Mouse (Mus musculus) common myeloid progenitor, adult 5-6 weeks (primary cell): ENCODE data around the gene Fndc3b. TPM values are rescaled to one million over a fixed set of nuclear protein-coding genes. Genes with fewer than 3 reads are reported as not detected.

Experiments
- ATAC-seq: replicated peaks from 2 replicates; pipeline ENCODE4 v1.8.0; 2016; ENCODE audit warnings: low read depth, mild to moderate bottlenecking, moderate TSS enrichment, inconsistent platforms; ENCODE audit not compliant: poor library complexity, severe bottlenecking
- total RNA-seq: library from RNA; stranded (forward); fragments of 200-1000, 187-1606 nt; gene quantifications from 2 replicates; pipeline ENCODE4 v1.2.3, GENCODE M21; 2017

The Fndc3b gene
- total RNA-seq, 1 experiment from 2014 or later = 9.0 TPM

DNA sequence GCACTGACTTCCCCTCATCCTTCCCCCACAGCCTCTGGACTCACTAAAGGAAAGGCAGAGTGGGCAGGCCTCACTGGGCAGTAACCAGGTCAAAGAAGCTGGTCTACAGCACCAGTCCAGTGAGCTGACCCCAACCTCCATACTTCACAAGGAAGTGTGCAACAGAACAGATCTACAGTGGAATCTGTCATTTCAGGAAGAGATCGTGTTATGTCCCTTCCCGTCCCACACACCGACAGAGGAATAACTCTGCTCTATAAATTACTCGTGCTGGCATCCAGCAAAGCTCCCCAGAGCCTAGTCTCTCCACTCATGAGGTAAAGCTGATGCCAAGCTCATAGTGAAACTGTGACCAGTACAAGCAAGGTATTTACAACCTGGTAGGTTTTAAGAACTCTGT, 27.7 kb downstream of the Fndc3b start:
- no peak for ATAC-seq

DNA sequence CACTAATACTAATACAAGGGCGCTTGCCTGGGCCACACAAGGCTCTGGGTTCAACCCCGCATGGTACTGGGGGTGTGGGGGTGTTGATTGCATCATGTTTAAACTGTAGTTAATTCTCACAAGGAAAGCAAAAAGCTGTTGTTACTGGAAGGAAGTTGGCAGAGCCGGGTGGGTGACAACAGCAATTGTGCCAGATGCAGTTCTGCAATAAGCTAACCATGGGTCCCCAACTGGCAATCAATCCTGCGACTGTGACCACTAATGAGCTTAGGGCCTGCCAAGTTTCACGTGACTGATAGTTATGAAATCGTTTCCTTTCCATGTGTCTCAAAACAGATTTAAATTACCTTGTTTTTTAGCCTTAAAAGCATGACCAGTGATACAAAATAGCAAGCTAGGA, 33.5 kb downstream of the Fndc3b start:
- ATAC-seq = peak; percentile 97

DNA sequence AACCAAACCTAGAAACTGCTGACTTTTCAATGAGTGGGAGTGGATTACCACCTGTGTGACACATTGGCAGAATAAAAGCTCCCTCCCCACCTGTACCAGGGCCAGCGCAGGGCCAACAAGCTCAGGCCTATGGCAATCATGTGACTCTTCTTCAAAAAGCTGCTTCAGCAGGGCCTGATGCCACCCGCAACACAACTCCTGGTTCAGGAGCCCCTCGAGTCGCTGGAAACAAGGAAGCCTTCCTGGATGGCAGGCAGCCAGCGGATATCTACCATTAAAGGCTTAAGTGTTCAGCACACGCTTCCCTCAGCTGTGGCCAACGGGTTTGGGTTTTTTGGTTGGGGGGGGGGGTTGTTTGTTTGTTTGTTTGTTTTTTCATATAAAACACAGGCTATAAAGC, 37.4 kb downstream of the Fndc3b start:
- no peak for ATAC-seq

- ATAC-seq = no peak
Observed at GRCm38 (mm10) chr3:27670416-27670815, 40.7 kb downstream of the Fndc3b start.

DNA sequence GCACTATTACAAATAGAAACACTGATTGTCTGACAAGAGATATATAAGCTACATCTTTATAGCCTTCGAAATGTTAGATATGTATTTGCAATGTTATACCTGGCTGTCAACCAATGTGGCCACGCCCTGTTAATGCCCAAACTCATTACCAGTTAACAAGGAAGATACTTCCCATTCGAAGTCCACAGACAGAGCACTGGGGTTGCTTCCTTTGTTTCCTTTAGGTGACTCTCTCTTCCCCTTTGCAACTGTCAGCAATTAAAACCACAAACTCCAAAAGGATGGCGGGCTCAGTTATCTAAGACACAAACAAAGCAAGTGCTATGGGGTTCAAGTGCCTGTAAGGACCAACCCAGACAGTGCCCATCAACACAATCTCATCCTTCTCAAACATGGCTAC, 43.8 kb downstream of the Fndc3b start:
- peak; percentile 48 for ATAC-seq

DNA sequence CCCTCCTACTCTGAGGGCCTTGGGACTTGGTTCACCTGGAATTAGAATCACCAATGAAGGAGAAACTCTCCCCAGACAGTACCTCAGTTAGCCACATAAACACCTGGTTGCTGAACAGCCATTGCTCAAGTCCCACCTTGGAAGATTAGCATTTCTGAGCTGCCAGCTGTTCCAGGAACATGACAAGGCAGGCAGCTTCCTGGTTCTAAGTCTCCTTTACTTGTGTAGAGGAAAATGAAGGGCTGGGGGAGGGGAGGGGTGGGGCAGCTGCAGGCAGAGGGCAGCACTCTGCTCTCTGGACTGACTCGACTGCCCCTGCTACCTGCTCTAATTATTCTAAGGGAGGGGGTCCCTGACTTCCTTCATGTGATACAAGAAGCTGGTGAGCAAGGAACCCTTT, 45.8 kb downstream of the Fndc3b start:
- ATAC-seq = no peak

GRCm38 (mm10) chr3:27663221-27663620, 47.9 kb downstream of the Fndc3b start:
- ATAC-seq = no peak

DNA sequence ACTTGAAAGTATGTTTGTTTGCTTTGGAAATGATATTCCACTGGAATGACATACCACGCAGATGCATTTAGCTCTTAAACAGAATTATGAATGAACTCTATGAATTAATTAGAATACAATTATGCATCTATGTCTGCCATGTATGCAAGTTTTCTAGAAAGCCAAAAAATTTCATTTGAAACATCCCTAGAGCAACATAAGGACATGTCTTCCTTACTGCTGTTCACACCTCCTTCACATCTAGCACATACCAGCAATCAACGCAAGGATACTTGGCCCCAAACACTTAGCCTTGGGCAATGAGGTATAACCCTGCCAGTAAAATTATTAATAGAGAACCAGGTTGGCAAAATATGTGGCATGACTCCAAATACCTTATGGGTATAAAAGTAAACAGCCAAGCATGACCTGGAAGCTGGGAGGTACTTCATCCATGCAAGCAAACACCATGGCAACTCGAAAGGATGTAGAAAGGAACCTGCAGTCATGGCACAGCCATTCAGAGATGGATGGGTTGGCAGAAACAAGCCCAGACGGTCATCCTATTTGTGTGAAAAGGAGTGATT, 52.8 kb downstream of the Fndc3b start:
- ATAC-seq = no peak

GRCm38 (mm10) chr3:27656764-27657390, 54.2 kb downstream of the Fndc3b start:
- peak; percentile 96 for ATAC-seq

GRCm38 (mm10) chr3:27655673-27656072, 55.4 kb downstream of the Fndc3b start:
- ATAC-seq = no peak

DNA sequence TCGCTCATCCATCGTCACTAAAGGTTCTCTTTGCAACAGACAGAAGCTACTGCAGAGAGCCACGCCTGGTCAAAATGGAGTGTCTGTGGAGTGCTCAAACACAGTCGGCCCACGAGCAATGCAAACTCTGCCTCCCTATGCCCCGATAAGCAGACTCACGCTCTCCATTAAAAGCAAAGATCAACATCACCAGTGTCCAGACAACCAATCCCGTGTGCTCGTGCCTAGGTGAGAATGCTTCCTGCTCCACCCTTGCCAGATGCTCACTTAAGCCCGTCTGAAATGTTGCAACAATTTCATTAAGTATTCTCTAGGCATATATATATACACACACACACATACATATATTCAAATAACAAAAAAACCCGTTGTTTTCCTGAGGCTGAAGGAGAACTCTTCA, 56.1 kb downstream of the Fndc3b start:
- no peak for ATAC-seq

- ATAC-seq = peak; percentile 23; the same call in 1 of the 2 replicates
Observed at GRCm38 (mm10) chr3:27652451-27653011, 58.6 kb downstream of the Fndc3b start.

DNA sequence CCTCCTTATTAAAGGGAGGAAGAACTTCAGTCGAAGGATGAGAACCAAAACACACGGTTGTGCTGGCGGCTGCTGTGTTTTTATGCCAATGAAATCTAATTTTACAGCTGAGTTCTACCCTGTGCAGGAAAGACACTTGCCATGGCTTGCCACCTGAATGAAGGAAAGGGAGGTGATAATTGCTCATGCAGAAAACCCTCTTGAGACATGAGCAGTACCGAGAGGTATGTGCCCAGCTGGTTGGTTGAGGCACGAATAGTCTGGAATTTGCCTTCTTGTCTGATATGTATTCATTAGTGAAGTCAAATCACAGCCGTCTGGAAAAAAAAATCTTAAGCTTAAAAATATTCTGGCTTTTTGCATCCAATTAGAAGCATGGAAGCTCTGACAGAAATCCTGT, 59.4 kb downstream of the Fndc3b start:
- no peak for ATAC-seq

GRCm38 (mm10) chr3:27650083-27650482, 61.0 kb downstream of the Fndc3b start:
- ATAC-seq = peak; percentile 62

DNA sequence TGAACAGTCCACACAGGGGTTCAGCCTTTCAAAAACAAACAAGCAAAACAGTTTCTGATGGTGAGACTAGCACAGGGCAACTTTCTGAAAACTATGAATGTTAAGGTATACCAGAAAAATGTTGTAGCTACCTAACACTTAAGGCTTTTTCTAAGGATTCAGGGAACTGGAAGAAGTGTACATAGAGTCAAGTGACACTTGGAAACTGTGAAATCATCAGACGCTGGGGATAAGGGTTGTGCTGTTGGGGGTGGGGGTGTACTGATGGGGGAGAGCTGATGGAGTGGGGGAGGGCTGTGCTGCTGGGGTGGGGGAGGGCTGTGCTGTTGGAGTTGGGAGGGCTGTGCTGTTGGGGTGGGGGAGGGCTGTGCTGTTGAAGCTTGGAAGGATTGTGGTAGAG, 61.8 kb downstream of the Fndc3b start:
- ATAC-seq = no peak

DNA sequence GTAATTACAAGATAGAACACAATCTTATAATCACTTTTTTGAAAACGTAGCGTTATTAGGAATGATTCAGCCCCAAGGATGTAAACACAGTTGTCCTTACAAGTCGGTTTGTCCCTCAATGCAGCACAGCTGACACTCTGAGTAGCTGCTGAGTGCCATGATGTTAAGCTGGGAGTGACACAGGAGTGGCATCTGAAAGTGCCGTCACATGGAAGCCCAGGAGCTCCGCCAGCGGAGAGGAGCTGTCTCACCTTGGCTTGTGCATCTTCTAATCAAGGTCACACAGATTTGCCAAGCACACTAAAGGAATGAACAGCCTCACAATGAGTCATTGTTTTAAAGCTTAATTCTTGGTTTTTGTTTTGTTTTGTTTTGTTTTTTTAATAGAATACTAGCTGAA, 68.7 kb downstream of the Fndc3b start:
- no peak for ATAC-seq

DNA sequence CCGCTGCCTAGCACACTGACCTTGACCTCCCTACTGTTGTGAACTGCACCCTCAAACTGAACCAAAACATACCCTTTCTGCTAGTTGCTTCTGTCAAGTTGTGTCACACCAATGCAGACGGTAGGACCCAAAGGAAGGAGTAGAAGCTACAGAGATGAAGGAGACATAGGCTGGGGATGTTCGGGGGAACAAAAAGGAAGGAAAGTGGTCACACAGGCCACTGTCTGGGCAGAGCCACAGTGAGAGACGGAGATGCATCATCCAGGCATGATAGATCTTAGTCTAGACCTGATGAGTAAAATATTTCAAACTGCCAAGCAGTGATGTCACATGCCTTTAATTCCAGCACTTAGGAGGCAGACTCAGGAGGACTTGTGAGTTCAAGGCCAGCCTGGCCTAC, 71.4 kb downstream of the Fndc3b start:
- no peak for ATAC-seq

GRCm38 (mm10) chr3:27637046-27637661, 74.0 kb downstream of the Fndc3b start:
- no peak for ATAC-seq

- no peak for ATAC-seq
Observed at GRCm38 (mm10) chr3:27635776-27636175, 75.3 kb downstream of the Fndc3b start.

DNA sequence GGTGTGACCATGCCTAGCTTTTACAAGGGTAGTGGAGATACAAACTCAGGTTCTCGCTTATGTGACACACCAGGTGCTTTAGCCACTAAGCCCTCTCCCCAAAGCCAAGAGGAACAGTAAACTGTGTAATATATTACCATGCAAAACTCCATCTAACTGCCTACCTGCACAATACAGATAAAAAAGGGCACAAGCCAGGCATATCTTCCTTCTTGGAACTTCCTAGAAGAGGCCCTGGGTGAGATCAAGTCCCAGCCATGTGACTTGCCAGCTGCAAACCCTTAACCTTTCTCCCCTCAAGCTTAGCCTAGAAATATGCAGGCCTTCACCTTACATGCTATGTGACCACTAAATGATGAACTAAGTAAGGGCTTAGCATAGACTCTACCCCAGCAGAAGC, 78.2 kb downstream of the Fndc3b start:
- ATAC-seq = no peak

DNA sequence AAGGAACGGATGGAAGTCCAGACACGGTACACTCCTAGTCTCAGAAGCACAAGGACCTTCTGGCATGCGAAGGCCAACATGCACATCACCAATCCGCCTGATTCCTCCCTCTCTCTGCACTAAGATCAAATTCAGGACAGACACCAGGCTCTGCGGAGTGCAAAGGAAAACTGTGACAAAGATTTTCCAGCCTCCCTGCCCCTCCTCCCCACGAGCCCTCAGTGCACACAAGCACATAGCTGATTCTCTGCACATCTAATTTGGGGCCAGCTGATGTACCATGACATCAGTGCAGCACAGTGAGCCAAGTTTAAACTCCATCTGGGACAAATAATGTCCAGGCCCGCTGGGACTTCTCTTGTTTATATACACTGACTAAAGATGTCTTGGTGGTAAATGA, 80.0 kb downstream of the Fndc3b start:
- ATAC-seq = no peak

DNA sequence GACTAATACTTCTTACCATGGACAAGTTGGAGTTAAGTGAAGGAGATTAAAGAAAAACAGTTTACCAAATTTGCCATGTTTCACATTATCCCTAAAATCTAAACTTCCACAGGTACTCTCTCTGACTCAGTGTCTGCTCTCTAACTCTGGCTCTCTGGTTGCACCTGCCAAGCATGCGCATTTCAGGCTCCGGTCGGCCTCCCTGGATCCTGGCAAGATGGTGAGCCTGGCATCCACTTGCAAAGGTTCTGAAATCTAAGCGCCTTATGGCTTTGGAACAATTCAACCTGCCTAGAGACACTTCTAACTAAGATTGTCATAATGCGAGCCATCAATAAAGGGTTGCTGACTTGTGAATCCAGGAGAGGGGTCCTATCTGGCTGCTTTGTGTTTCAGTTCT, 81.4 kb downstream of the Fndc3b start:
- no peak for ATAC-seq
